Mouse (Mus musculus): ENCODE measurements around the gene Il21. TPM values are rescaled to one million over a fixed set of nuclear protein-coding genes. Genes with fewer than 3 reads are reported as not detected.

Gene Il21
- polyA plus RNA-seq, 1 experiment from 2014 or later, result not detected

- ATAC-seq (ENCODE audit: insufficient number of reproducible peaks, low FRiP score, low TSS enrichment, low read depth), result no peak
- DNase-seq (ENCODE audit: low spot score), result no peak
These were observed 49.8 kb downstream of the Il21 start for GRCm38 (mm10) chr3:37182415-37183269.

DNA sequence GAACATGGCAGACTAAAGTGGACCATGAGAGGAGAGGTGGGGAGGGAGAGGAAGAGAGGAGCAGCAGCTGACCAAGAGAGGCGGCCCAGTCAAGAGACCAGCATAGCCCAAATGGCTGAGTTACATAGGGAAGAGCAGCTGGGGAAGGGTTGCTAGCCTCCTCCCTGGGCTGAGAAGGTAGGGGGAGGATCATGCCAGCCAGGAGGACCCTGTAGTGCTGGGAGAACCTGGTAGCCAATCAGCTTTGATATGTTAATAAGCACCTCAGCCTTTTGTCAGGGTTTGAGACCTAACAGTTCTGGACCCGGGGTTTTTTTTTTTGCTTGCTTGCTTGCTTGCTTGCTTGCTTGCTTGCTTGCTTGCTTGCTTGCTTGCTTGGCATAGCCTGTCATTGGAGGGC lies 51.4 kb downstream of the Il21 start:
- H3K4me1 ChIP-seq (ENCODE audit: control insufficient read depth, insufficient read depth, low read length), result no peaks in the 10 kb centered on the region
- H3K4me2 ChIP-seq (ENCODE audit: low read depth, severe bottlenecking), result no peak overlapping the region
- H3K9me3 ChIP-seq (ENCODE audit: control insufficient read depth, low read length), result no peaks in the 10 kb centered on the region
- ATAC-seq (ENCODE audit: insufficient number of reproducible peaks, low FRiP score, low TSS enrichment, low read depth) (no peak), DNase-seq (ENCODE audit: low spot score) (no peak)
- H3K27me3 ChIP-seq (ENCODE audit: control insufficient read depth, insufficient read depth, low read length), result no peaks in the 10 kb centered on the region
- no peak overlapping the region for H3K27ac ChIP-seq (replicated peaks; ENCODE audit: low read depth, low read length)
- no peak overlapping the region for H3K9ac ChIP-seq (ENCODE audit: low read length)
- no peaks in the 10 kb centered on the region for H3K36me3 ChIP-seq (ENCODE audit: control insufficient read depth, insufficient read depth, low read length)
- 21% methylated on average over 2 of the region's 2 CpGs for WGBS
- no peak overlapping the region for H3K4me3 ChIP-seq (ENCODE audit: low read depth, low read length)

More at GRCm38 (mm10) chr3:37182415-37183269, 49.8 kb downstream of the Il21 start:
- no peaks in the 10 kb centered on the region for H3K4me1 ChIP-seq (ENCODE audit: control insufficient read depth, insufficient read depth, low read length)
- no peak overlapping the region for H3K4me3 ChIP-seq (ENCODE audit: low read depth, low read length)
- H3K9me3 ChIP-seq (ENCODE audit: control insufficient read depth, low read length), result no peaks in the 10 kb centered on the region
- H3K36me3 ChIP-seq (ENCODE audit: control insufficient read depth, insufficient read depth, low read length), result no peaks in the 10 kb centered on the region
- H3K27me3 ChIP-seq (ENCODE audit: control insufficient read depth, insufficient read depth, low read length), result no peaks in the 10 kb centered on the region
- 55% methylated on average over 16 of the region's 16 CpGs for whole genome bisulfite sequencing
- no peak overlapping the region for H3K9ac ChIP-seq (ENCODE audit: low read length)
- no peak overlapping the region for H3K4me2 ChIP-seq (ENCODE audit: low read depth, severe bottlenecking)
- no peak overlapping the region for H3K27ac ChIP-seq (replicated peaks; ENCODE audit: low read depth, low read length)

GRCm38 (mm10) chr3:37180039-37180743 lies 52.2 kb downstream of the Il21 start:
- no peak overlapping the region for H3K4me2 ChIP-seq (ENCODE audit: low read depth, severe bottlenecking)
- WGBS, result 84% methylated on average over 12 of the region's 12 CpGs

DNA sequence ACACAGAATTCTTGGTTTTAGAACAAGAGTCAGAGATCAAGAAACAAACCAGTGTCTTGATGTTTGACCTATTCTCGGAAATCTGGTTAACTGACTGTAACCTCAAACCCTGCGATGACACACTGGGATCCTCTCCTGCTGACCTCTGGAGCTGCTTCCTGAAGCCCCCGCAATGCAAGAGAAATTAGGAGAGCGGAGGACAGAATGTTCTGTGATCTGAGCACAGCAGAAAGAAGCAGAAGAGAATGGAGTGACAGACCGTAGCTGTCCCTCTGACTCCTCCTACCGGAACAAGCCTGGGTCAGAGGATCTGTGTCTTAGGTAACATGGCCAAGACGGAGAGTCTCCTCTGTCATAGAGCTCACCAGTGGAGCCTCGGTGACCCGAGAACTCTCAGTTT lies 53.0 kb downstream of the Il21 start:
- H3K36me3 ChIP-seq (ENCODE audit: control insufficient read depth, insufficient read depth, low read length), result no peaks in the 10 kb centered on the region
- no peak overlapping the region for H3K4me2 ChIP-seq (ENCODE audit: low read depth, severe bottlenecking)
- ATAC-seq (ENCODE audit: insufficient number of reproducible peaks, low FRiP score, low TSS enrichment, low read depth) (no peak), DNase-seq (ENCODE audit: low spot score) (no peak)
- H3K9ac ChIP-seq (ENCODE audit: low read length), result no peak overlapping the region
- H3K9me3 ChIP-seq (ENCODE audit: control insufficient read depth, low read length), result no peaks in the 10 kb centered on the region
- no peak overlapping the region for H3K27ac ChIP-seq (replicated peaks; ENCODE audit: low read depth, low read length)
- no peak overlapping the region for H3K4me3 ChIP-seq (ENCODE audit: low read depth, low read length)
- no peaks in the 10 kb centered on the region for H3K27me3 ChIP-seq (ENCODE audit: control insufficient read depth, insufficient read depth, low read length)
- 91% methylated on average over 9 of the region's 9 CpGs for WGBS
- no peaks in the 10 kb centered on the region for H3K4me1 ChIP-seq (ENCODE audit: control insufficient read depth, insufficient read depth, low read length)

More at GRCm38 (mm10) chr3:37180039-37180743, 52.2 kb downstream of the Il21 start:
- H3K36me3 ChIP-seq (ENCODE audit: control insufficient read depth, insufficient read depth, low read length), result no peaks in the 10 kb centered on the region
- no peaks in the 10 kb centered on the region for H3K27me3 ChIP-seq (ENCODE audit: control insufficient read depth, insufficient read depth, low read length)
- H3K27ac ChIP-seq (replicated peaks; ENCODE audit: low read depth, low read length), result no peak overlapping the region
- H3K4me1 ChIP-seq (ENCODE audit: control insufficient read depth, insufficient read depth, low read length), result no peaks in the 10 kb centered on the region
- H3K4me3 ChIP-seq (ENCODE audit: low read depth, low read length), result no peak overlapping the region
- no peak for ATAC-seq (ENCODE audit: insufficient number of reproducible peaks, low FRiP score, low TSS enrichment, low read depth)
- no peak overlapping the region for H3K9ac ChIP-seq (ENCODE audit: low read length)
- DNase-seq (ENCODE audit: low spot score), result no peak
- no peaks in the 10 kb centered on the region for H3K9me3 ChIP-seq (ENCODE audit: control insufficient read depth, low read length)

GRCm38 (mm10) chr3:37174711-37175572 lies 57.5 kb downstream of the Il21 start:
- Histone ChIP-seq H3K36me3 (ENCODE audit: control insufficient read depth, insufficient read depth, low read length) (no peaks in the 10 kb centered on the region), H3K27ac (replicated peaks; ENCODE audit: low read depth, low read length) (no peak overlapping the region), H3K9ac (ENCODE audit: low read length) (no peak overlapping the region), H3K4me3 (ENCODE audit: low read depth, low read length) (no peak overlapping the region), H3K4me2 (ENCODE audit: low read depth, severe bottlenecking) (no peak overlapping the region), H3K9me3 (ENCODE audit: control insufficient read depth, low read length) (no peaks in the 10 kb centered on the region), H3K27me3 (ENCODE audit: control insufficient read depth, insufficient read depth, low read length) (no peaks in the 10 kb centered on the region), H3K4me1 (ENCODE audit: control insufficient read depth, insufficient read depth, low read length) (no peaks in the 10 kb centered on the region)
- DNase-seq (ENCODE audit: low spot score), result no peak
- 76% methylated on average over 10 of the region's 10 CpGs for WGBS
- ATAC-seq (ENCODE audit: insufficient number of reproducible peaks, low FRiP score, low TSS enrichment, low read depth), result no peak

DNA sequence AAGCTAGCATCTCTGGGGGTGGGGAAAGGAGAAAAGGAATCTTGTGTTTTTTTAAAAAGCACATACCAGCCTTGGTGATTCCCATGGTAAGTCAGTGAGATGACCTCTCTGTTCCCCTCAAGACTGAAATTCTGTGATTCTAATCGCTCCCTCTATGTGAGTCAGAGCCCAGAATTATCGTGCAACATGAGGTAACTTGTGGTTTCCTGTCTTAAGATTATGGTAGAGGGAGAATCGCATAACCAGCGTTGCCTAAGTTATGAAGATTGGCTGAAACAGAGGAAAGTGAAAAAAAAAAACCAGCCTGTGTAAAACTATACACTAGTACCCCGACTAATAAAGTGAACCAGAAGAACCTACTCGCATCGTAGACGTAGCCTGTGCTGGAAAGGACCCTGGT lies 59.2 kb downstream of the Il21 start:
- DNase-seq (ENCODE audit: low spot score), result no peak
- no peak for ATAC-seq (ENCODE audit: insufficient number of reproducible peaks, low FRiP score, low TSS enrichment, low read depth)
- Histone ChIP-seq H3K4me1 (ENCODE audit: control insufficient read depth, insufficient read depth, low read length) (no peaks in the 10 kb centered on the region), H3K4me2 (ENCODE audit: low read depth, severe bottlenecking) (no peak overlapping the region), H3K27ac (replicated peaks; ENCODE audit: low read depth, low read length) (no peak overlapping the region), H3K9me3 (ENCODE audit: control insufficient read depth, low read length) (no peaks in the 10 kb centered on the region), H3K9ac (ENCODE audit: low read length) (no peak overlapping the region), H3K27me3 (ENCODE audit: control insufficient read depth, insufficient read depth, low read length) (no peaks in the 10 kb centered on the region), H3K36me3 (ENCODE audit: control insufficient read depth, insufficient read depth, low read length) (no peaks in the 10 kb centered on the region), H3K4me3 (ENCODE audit: low read depth, low read length) (no peak overlapping the region)
- WGBS, result 89% methylated on average over 8 of the region's 8 CpGs

Small RNA genes within 50 kb of the gene (microRNA-seq; reads per million reads assigned to microRNA genes)
- gene Gm24169, result not detected

Other genes starting within 250 kb of the Il21 start
- gene Adad1, start 169.1 kb downstream of the Il21 start, polyA plus RNA-seq (2014; fragmentation: Nextera tagmentation; extraction: Ambion mirVana), result 0.55 and 0.67 TPM in 2 replicates
- gene Il2, start 106.7 kb downstream of the Il21 start, polyA plus RNA-seq (2014; fragmentation: Nextera tagmentation; extraction: Ambion mirVana), result 0.23 and 0.47 TPM in 2 replicates
- 8.6 and 11.8 TPM in 2 replicates for gene Bbs12, start 79.9 kb upstream of the Il21 start, polyA plus RNA-seq (2014; fragmentation: Nextera tagmentation; extraction: Ambion mirVana)
- gene Cetn4, start 80.1 kb upstream of the Il21 start, polyA plus RNA-seq (2014; fragmentation: Nextera tagmentation; extraction: Ambion mirVana), result 2.0 and 2.8 TPM in 2 replicates
- gene Fgf2, start 115.7 kb upstream of the Il21 start, polyA plus RNA-seq (2014; fragmentation: Nextera tagmentation; extraction: Ambion mirVana), result 1.3 and 1.7 TPM in 2 replicates
- 51.3 and 51.4 TPM in 2 replicates for gene Spata5, start 187.3 kb upstream of the Il21 start, polyA plus RNA-seq (2014; fragmentation: Nextera tagmentation; extraction: Ambion mirVana)
- gene Nudt6, start 187.6 kb upstream of the Il21 start, polyA plus RNA-seq (2014; fragmentation: Nextera tagmentation; extraction: Ambion mirVana), result 2.8 and 3.5 TPM in 2 replicates